Mouse (Mus musculus): Measurements from ENCODE around the gene Fam208b. TPM values are rescaled to one million over a fixed set of nuclear protein-coding genes. Genes with fewer than 3 reads are reported as not detected.

The Fam208b gene
- total and polyA plus RNA-seq, 3 experiments = 7.3 to 126 (median 58.2) TPM

DNA sequence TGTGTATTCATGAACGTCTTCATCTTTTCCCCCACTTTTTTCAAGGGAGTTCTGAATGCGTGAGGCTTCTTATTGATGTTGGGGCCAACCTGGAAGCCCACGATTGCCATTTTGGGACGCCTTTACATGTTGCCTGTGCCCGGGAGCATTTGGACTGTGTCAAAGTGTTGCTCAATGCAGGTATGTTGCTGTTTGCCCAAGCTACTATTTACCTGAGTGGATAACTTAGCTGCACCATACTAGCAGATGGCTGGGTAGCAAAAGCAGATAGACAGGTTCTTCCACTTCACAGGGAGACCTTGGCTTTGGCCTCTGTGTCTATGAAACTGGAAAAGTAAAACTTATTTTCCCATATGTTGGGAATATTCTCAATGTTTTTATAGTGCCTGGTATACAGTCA, 34.0 kb upstream of the Fam208b start:
- no peak for ATAC-seq (ENCODE audit: extremely low read depth, insufficient number of reproducible peaks, low FRiP score, poor library complexity, severe bottlenecking)
- Histone ChIP-seq H3K27me3 (ENCODE audit: insufficient read depth, low read length) (peaks cover 7% of the 10 kb centered on the region; the same call in 1 of the 2 replicates), H3K4me3 (ENCODE audit: low read depth, low read length) (no peak overlapping the region), H3K9me3 (replicated peaks) (no peaks in the 10 kb centered on the region), H3K36me3 (replicated peaks) (no peaks in the 10 kb centered on the region), H3K4me1 (ENCODE audit: insufficient read depth, low read depth, low read length) (no peaks in the 10 kb centered on the region)
- TF ChIP-seq GATA1 (IDR thresholded peaks at IDR 0.05; ENCODE audit: borderline replicate concordance, low read length) (no peak), CTCF (IDR thresholded peaks at IDR 0.05; ENCODE audit: low read depth, low read length) (no peak), GATA2 (IDR thresholded peaks at IDR 0.05; ENCODE audit: borderline replicate concordance, low read depth, low read length) (no peak), POLR2AphosphoS5 (IDR thresholded peaks at IDR 0.05; ENCODE audit: insufficient replicate concordance, low read depth, low read length) (no peak), TAL1 (conservative IDR thresholded peaks at IDR 0.05; ENCODE audit: low read depth, low read length) (no peak)
- DNase-seq (ENCODE audit: low spot score) = no peak

DNA sequence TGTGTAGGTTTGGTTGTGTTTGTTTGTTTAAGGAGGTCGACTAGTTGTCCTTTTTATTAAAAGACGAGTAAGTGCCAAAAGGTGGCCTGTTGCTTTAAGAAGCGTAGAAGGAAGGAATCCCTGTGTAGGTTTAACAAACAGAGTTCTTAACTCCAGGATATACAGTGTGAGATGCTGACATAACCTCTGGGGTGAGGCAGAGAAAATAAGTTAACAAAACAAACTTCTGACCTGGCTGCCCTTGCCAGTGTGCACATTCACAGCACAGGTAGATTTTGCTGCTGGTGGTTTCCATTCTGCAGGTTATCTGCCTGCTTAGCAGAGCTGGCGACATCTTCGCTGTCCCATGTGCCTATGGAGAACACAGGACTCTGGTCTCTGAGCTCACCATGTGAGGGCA, 31.6 kb upstream of the Fam208b start:
- H3K36me3 ChIP-seq (replicated peaks) = no peaks in the 10 kb centered on the region
- no peak for TF ChIP-seq GATA1 (IDR thresholded peaks at IDR 0.05; ENCODE audit: borderline replicate concordance, low read length)
- H3K4me1 ChIP-seq (ENCODE audit: insufficient read depth, low read depth, low read length) = no peaks in the 10 kb centered on the region
- ATAC-seq (ENCODE audit: extremely low read depth, insufficient number of reproducible peaks, low FRiP score, poor library complexity, severe bottlenecking) (no peak), DNase-seq (ENCODE audit: low spot score) (no peak)
- peaks cover 7% of the 10 kb centered on the region for H3K27me3 ChIP-seq (ENCODE audit: insufficient read depth, low read length)
- no peak overlapping the region for H3K4me3 ChIP-seq (ENCODE audit: low read depth, low read length)
- H3K9me3 ChIP-seq (replicated peaks) = no peaks in the 10 kb centered on the region

DNA sequence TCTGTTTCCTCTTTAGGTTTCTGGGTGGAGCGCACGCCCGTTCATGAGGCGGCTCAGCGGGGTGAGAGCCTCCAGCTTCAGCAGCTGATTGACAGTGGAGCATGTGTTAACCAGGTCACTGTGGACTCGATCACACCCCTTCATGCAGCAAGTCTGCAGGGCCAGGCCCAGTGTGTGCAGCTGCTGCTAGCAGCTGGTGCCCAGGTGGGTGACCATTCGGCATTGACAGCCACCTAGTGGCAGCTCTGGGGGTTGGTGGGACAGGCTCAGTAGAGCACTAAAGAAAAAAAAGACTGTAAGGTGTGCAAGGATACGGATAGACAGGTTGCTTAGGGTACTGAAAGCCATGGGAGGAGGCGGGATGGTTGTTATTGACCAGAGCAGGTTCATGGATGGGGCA, 31.1 kb upstream of the Fam208b start:
- no peak; the same call in none of the 2 replicates for ATAC-seq (ENCODE audit: extremely low read depth, insufficient number of reproducible peaks, low FRiP score, poor library complexity, severe bottlenecking)
- H3K27me3 ChIP-seq (ENCODE audit: insufficient read depth, low read length) = peaks cover 7% of the 10 kb centered on the region
- H3K9me3 ChIP-seq (replicated peaks) = no peaks in the 10 kb centered on the region
- no peak for TF ChIP-seq GATA1 (IDR thresholded peaks at IDR 0.05; ENCODE audit: borderline replicate concordance, low read length)
- no peak for TF ChIP-seq POLR2AphosphoS5 (IDR thresholded peaks at IDR 0.05; ENCODE audit: insufficient replicate concordance, low read depth, low read length)
- TF ChIP-seq GATA2 (IDR thresholded peaks at IDR 0.05; ENCODE audit: borderline replicate concordance, low read depth, low read length) = no peak
- TF ChIP-seq TAL1 (conservative IDR thresholded peaks at IDR 0.05; ENCODE audit: low read depth, low read length) = no peak
- 0 out of 2 replicates have a peak, but pooled peaks have one; percentile 10 for TF ChIP-seq CTCF (IDR thresholded peaks at IDR 0.05; ENCODE audit: low read depth, low read length)
- H3K4me3 ChIP-seq (ENCODE audit: low read depth, low read length) = no peak overlapping the region
- DNase-seq (ENCODE audit: low spot score) = peak; percentile 7
- H3K4me1 ChIP-seq (ENCODE audit: insufficient read depth, low read depth, low read length) = no peaks in the 10 kb centered on the region
- H3K36me3 ChIP-seq (replicated peaks) = no peaks in the 10 kb centered on the region

DNA sequence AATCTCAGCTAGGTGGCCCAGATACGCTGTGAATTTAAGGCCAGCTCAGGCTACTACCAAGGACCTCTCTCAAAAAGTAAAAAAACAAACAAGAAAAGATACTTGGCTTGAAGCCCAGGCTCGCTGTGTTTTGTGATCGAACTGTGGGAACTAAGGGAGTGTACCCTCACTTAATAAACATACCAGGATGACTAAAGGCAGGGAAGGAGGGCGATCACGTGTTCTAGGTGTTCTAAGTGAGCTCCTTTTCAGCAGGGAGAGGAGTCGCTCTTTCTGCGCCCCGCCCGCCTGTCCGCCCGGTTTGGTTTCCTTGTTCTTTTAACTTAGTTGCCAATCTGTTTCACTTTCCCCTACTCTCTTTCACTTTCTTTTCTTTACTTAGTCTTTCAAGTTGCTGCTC, 25.9 kb upstream of the Fam208b start:
- peaks cover 14% of the 10 kb centered on the region for H3K27me3 ChIP-seq (ENCODE audit: insufficient read depth, low read length)
- H3K9me3 ChIP-seq (replicated peaks) = no peaks in the 10 kb centered on the region
- no peak overlapping the region for H3K4me3 ChIP-seq (ENCODE audit: low read depth, low read length)
- peaks cover 2% of the 10 kb centered on the region; the same call in 1 of the 2 replicates for H3K4me1 ChIP-seq (ENCODE audit: insufficient read depth, low read depth, low read length)
- ATAC-seq (ENCODE audit: extremely low read depth, insufficient number of reproducible peaks, low FRiP score, poor library complexity, severe bottlenecking) (no peak), DNase-seq (ENCODE audit: low spot score) (no peak)
- H3K36me3 ChIP-seq (replicated peaks) = no peaks in the 10 kb centered on the region
- no peak for TF ChIP-seq TAL1 (conservative IDR thresholded peaks at IDR 0.05; ENCODE audit: low read depth, low read length)

DNA sequence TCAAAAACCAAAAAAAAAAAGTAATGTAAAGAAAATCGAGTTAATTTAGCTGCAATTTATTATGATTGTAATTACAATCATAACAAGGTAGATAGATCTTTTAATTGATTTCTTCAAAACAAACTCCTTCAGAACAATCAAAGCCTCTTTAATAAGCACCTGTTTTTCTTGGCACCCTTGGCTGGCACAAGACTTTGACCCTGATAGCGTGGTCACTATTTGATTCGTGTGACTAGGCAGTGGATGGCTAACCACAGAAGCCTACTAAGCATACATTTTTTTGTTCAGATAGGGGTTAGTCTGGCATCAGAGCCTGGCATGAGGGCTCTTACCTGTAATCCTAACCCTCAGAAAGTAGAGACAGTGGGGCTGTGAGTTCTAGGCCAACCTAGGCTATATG, 24.2 kb upstream of the Fam208b start:
- TF ChIP-seq POLR2AphosphoS5 (IDR thresholded peaks at IDR 0.05; ENCODE audit: insufficient replicate concordance, low read depth, low read length) (no peak), CTCF (IDR thresholded peaks at IDR 0.05; ENCODE audit: low read depth, low read length) (no peak)
- Histone ChIP-seq H3K4me1 (ENCODE audit: insufficient read depth, low read depth, low read length) (peaks cover 2% of the 10 kb centered on the region; the same call in 1 of the 2 replicates), H3K27me3 (ENCODE audit: insufficient read depth, low read length) (peaks cover 14% of the 10 kb centered on the region)

DNA sequence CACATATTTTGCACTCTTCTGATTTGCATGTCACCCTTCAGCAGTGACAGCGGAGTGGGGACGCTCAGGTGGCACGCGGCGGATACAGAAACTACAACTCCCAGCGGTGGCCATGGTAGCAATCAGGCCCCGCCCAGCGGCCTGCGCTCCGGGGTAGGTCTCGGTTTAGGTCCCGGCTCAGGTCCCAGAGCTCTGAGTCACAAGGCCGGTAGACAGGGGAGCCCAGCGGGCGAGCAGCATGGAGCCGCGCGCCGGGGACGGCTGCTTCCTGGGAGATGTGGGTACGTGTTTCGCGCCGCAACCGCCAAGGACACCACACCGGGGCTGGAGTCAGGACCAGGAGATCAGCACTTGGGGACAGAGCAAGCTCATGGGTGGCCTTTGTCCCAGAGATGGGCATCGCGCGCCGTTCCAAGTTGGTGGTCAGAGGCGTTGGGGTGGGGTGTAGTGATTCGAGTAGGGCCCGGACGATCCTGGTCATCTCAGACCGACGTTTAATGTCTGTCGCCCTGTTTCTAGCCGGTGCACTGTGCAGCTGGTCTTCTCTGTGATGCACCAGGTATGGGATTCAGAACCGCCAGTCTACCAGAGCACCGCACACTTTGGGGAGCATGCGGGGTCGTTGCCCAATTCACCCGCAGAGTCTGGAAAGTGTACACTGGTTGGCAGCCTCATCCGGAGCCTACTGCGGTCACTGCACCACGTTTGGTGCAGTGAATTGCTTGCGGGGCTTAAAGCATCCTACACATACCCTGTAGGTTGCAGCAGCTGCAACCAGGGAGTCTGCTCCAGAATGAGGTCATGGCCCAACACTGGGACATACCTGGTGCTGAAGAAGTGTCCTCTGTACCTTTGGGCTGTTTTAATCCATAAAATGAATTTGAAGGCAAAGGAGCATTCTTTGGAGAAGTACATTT, 23.2 kb upstream of the Fam208b start, which contains the start of gene Asb13:
TSS of gene Asb13 (plus strand) at position 138 of the 917 bp plus-strand sequence.
- DNase-seq (ENCODE audit: low spot score) (no peak), ATAC-seq (ENCODE audit: extremely low read depth, insufficient number of reproducible peaks, low FRiP score, poor library complexity, severe bottlenecking) (no peak)
- Histone ChIP-seq H3K27me3 (ENCODE audit: insufficient read depth, low read length) (peaks cover 14% of the 10 kb centered on the region), H3K4me3 (ENCODE audit: low read depth, low read length) (no peak within 1 kb of the TSS), H3K9me3 (replicated peaks) (no peaks in the 10 kb centered on the region), H3K36me3 (replicated peaks) (no peaks in the 10 kb centered on the region), H3K4me1 (ENCODE audit: insufficient read depth, low read depth, low read length) (peaks cover 2% of the 10 kb centered on the region; the same call in 1 of the 2 replicates)
- TF ChIP-seq GATA1 (IDR thresholded peaks at IDR 0.05; ENCODE audit: borderline replicate concordance, low read length) (no peak), GATA2 (IDR thresholded peaks at IDR 0.05; ENCODE audit: borderline replicate concordance, low read depth, low read length) (no peak), POLR2AphosphoS5 (IDR thresholded peaks at IDR 0.05; ENCODE audit: insufficient replicate concordance, low read depth, low read length) (no peak), CTCF (IDR thresholded peaks at IDR 0.05; ENCODE audit: low read depth, low read length) (no peak), TAL1 (conservative IDR thresholded peaks at IDR 0.05; ENCODE audit: low read depth, low read length) (no peak)

More for the DNA sequence above, 24.2 kb upstream of the Fam208b start:
- Histone ChIP-seq H3K36me3 (replicated peaks) (no peaks in the 10 kb centered on the region), H3K9me3 (replicated peaks) (no peaks in the 10 kb centered on the region), H3K4me3 (ENCODE audit: low read depth, low read length) (no peak overlapping the region)
- ATAC-seq (ENCODE audit: extremely low read depth, insufficient number of reproducible peaks, low FRiP score, poor library complexity, severe bottlenecking) (no peak), DNase-seq (ENCODE audit: low spot score) (no peak)
